Comparison of ENCODE assay signal across 9 mouse cellular contexts in the genomic region with DNA sequence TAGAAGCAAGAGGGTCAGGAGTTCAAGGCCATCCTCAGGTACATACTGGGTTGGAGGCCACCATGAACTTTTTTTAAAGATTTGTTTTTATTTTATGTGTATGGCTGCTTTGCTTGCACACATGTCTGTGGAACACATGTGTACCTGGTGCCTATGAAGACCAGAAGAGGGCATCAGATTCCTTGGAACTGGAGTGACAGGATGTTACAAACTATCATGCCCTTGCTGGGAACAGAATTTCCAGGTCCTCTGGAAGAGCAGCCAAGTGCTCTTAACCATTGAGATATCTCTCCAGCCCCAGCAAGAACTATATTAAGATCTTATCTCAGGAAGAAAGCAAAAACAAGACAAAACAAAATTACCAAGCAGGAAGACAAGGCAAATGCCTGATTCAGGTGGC. TPM values are rescaled to one million over a fixed set of nuclear protein-coding genes. Genes with fewer than 3 reads are reported as not detected.
DNase-seq lines count a peak whose midpoint lies in the region; ATAC-seq lines count a peak whose summit lies in the region.
"Had no signal": no experiment of that assay in that cellular context is flagged by ENCODE, and none has a peak within 500 bp of the region (broad histone marks: within the 10 kb centered on the region; RNA-seq: fewer than 3 reads in every experiment).

No protein-coding gene starts in this region.

- DNase-seq in lung, postnatal 14 days = no peak
- no peak for DNase-seq in embryonic facial prominence, embryonic 14.5 days (ENCODE audit: low spot score)
- DNase-seq in frontal cortex, postnatal 14 days (ENCODE audit: low spot score in 2 of 2) = no peak
- no peak for DNase-seq in urinary bladder, postnatal 10 days (ENCODE audit: low spot score)
- DNase-seq in spleen, postnatal 14 days (ENCODE audit: low spot score in 2 of 2) = no peak
- DNase-seq: adrenal gland, postnatal 36 days had no signal

- H3K9me3 ChIP-seq in lung, embryonic 15.5 days = no peaks in the 10 kb centered on the region
- H3K9me3 ChIP-seq in embryonic facial prominence, embryonic 14.5 days (ENCODE audit: control insufficient read depth, low read length) = no peaks in the 10 kb centered on the region
- H3K9me3 ChIP-seq in limb, embryonic 12.5 days = no peaks in the 10 kb centered on the region
- H3K9me3 ChIP-seq in stomach, embryonic 14.5 days (ENCODE audit: control insufficient read depth, low read depth, low read length) = no peaks in the 10 kb centered on the region

- H3K36me3 ChIP-seq in lung, embryonic 15.5 days = no peaks in the 10 kb centered on the region
- no peaks in the 10 kb centered on the region for H3K36me3 ChIP-seq in embryonic facial prominence, embryonic 14.5 days (ENCODE audit: control insufficient read depth, insufficient read depth, low read length)
- no peaks in the 10 kb centered on the region for H3K36me3 ChIP-seq in limb, embryonic 12.5 days
- no peaks in the 10 kb centered on the region for H3K36me3 ChIP-seq in stomach, embryonic 14.5 days (ENCODE audit: control insufficient read depth, insufficient read depth, low read length)

- peaks cover 12% of the 10 kb centered on the region for H3K4me1 ChIP-seq in lung, embryonic 15.5 days
- H3K4me1 ChIP-seq in embryonic facial prominence, embryonic 14.5 days (ENCODE audit: control insufficient read depth, insufficient read depth, low read length) = peaks cover 11% of the 10 kb centered on the region; the same call in 1 of the 2 replicates
- peaks cover 11% of the 10 kb centered on the region for H3K4me1 ChIP-seq in limb, embryonic 12.5 days (replicated peaks)
- H3K4me1 ChIP-seq in stomach, embryonic 14.5 days (ENCODE audit: control insufficient read depth, insufficient read depth, low read length) = peaks cover 7% of the 10 kb centered on the region; the same call in 1 of the 2 replicates

- peak overlapping the region; percentile 90 for H3K4me3 ChIP-seq in lung, embryonic 15.5 days
- peak overlapping the region; percentile 77 for H3K4me3 ChIP-seq in embryonic facial prominence, embryonic 14.5 days (ENCODE audit: low read depth, low read length)
- peak overlapping the region; percentile 77; the same call in 1 of the 2 replicates for H3K4me3 ChIP-seq in limb, embryonic 12.5 days (replicated peaks)
- peak overlapping the region; percentile 68; the same call in 1 of the 2 replicates for H3K4me3 ChIP-seq in stomach, embryonic 14.5 days (ENCODE audit: low read depth, low read length)

- H3K27ac ChIP-seq in lung, embryonic 15.5 days = no peak overlapping the region
- H3K27ac ChIP-seq in embryonic facial prominence, embryonic 14.5 days (replicated peaks; ENCODE audit: low read depth, low read length) = no peak overlapping the region
- H3K27ac ChIP-seq in limb, embryonic 12.5 days = no peak overlapping the region
- H3K27ac ChIP-seq in stomach, embryonic 14.5 days (ENCODE audit: low read length) = no peak overlapping the region

- no peak overlapping the region for H3K9ac ChIP-seq in lung, embryonic 15.5 days
- H3K9ac ChIP-seq in embryonic facial prominence, embryonic 14.5 days (ENCODE audit: low read depth, low read length) = 0 out of 2 replicates have a peak overlapping the region, but pooled peaks have one; percentile 1
- H3K9ac ChIP-seq in limb, embryonic 12.5 days (replicated peaks) = 0 out of 2 replicates have a peak overlapping the region, but pooled peaks have one; percentile 1
- no peak overlapping the region for H3K9ac ChIP-seq in stomach, embryonic 14.5 days (replicated peaks; ENCODE audit: low read depth, low read length)

- no peaks in the 10 kb centered on the region for H3K27me3 ChIP-seq in lung, embryonic 15.5 days
- H3K27me3 ChIP-seq in embryonic facial prominence, embryonic 14.5 days (replicated peaks; ENCODE audit: control insufficient read depth, insufficient read depth, low read length) = no peaks in the 10 kb centered on the region
- H3K27me3 ChIP-seq in limb, embryonic 12.5 days = no peaks in the 10 kb centered on the region
- H3K27me3 ChIP-seq in stomach, embryonic 14.5 days (ENCODE audit: control insufficient read depth, insufficient read depth, low read length) = no peaks in the 10 kb centered on the region

- H3K4me2 ChIP-seq in lung, embryonic 15.5 days = peak overlapping the region; percentile 60
- peak overlapping the region; percentile 64 for H3K4me2 ChIP-seq in embryonic facial prominence, embryonic 14.5 days (ENCODE audit: low read depth, low read length)
- peak overlapping the region; percentile 56 for H3K4me2 ChIP-seq in limb, embryonic 12.5 days
- H3K4me2 ChIP-seq in stomach, embryonic 14.5 days (replicated peaks; ENCODE audit: low read depth, low read length) = peak overlapping the region; percentile 59

- ATAC-seq in lung, embryonic 15.5 days (ENCODE audit: borderline replicate concordance, extremely low read depth, low FRiP score, low TSS enrichment) = no peak
- ATAC-seq in embryonic facial prominence, embryonic 14.5 days (ENCODE audit: low read depth) = no peak
- ATAC-seq in limb, embryonic 12.5 days (ENCODE audit: insufficient number of reproducible peaks, insufficient read depth, low FRiP score, low TSS enrichment, low read depth) = no peak
- no peak for ATAC-seq in stomach, embryonic 14.5 days (ENCODE audit: insufficient number of reproducible peaks, insufficient read depth, low FRiP score, low read depth)

RNA-seq across cellular contexts. Expression of a gene that starts 1.6 kb away (rescaled TPM):
- 79.8 and 81.3 TPM in 2 replicates for polyA plus RNA-seq in lung, embryonic 15.5 days (2015; fragmentation: Nextera tagmentation; extraction: Ambion mirVana)
- 80.4 and 87.2 TPM in 2 replicates for polyA plus RNA-seq in embryonic facial prominence, embryonic 14.5 days (2014; fragmentation: Nextera tagmentation; extraction: Ambion mirVana)
- polyA plus RNA-seq in limb, embryonic 12.5 days (2016; fragmentation: Nextera tagmentation; extraction: Ambion mirVana) = 64.4 and 65.7 TPM in 2 replicates
- 70.4 and 82.7 TPM in 2 replicates for polyA plus RNA-seq in stomach, embryonic 14.5 days (2014; fragmentation: Nextera tagmentation; extraction: Ambion mirVana)

RNA-seq across cellular contexts. Expression of a gene that starts 34.1 kb away (rescaled TPM):
- polyA plus RNA-seq in lung, embryonic 15.5 days (2015; fragmentation: Nextera tagmentation; extraction: Ambion mirVana) = 8.6 and 9.4 TPM in 2 replicates
- polyA plus RNA-seq in embryonic facial prominence, embryonic 14.5 days (2014; fragmentation: Nextera tagmentation; extraction: Ambion mirVana) = 8.9 and 10.2 TPM in 2 replicates
- 16.9 and 19.9 TPM in 2 replicates for polyA plus RNA-seq in limb, embryonic 12.5 days (2016; fragmentation: Nextera tagmentation; extraction: Ambion mirVana)
- polyA plus RNA-seq in stomach, embryonic 14.5 days (2014; fragmentation: Nextera tagmentation; extraction: Ambion mirVana) = 12.1 and 16.6 TPM in 2 replicates

Comparison
In these comparisons a context has a peak if more than half of its experiments do, and no peak if none do; other contexts are left out.
1. H3K9ac ChIP-seq: peak in embryonic facial prominence, embryonic 14.5 days (single experiment) and limb, embryonic 12.5 days (single experiment); none in lung, embryonic 15.5 days (single experiment) and stomach, embryonic 14.5 days (single experiment).
2. Peak in every context shown above with its lines, with median percentiles within 50 percentile points of each other: H3K4me2 ChIP-seq and H3K4me3 ChIP-seq.